Mouse (Mus musculus) stomach, postnatal 0 days (tissue): Measurements from ENCODE around the gene Cmtm7.

Experiments
- CTCF ChIP-seq: IDR thresholded peaks from 2 replicates; pipeline ENCODE4 v1.5.1; 2016; ENCODE audit warnings: antibody characterized with exemption, low read depth, mild to moderate bottlenecking, moderate library complexity
- EP300 ChIP-seq: optimal IDR thresholded peaks from 2 replicates; pipeline ENCODE3; 2016; ENCODE audit warnings: antibody characterized with exemption

- TF ChIP-seq CTCF = no peak
- TF ChIP-seq EP300 = no peak
Observed at GRCm38 (mm10) chr9:114774629-114775028, 7.0 kb downstream of the Cmtm7 start.
